Mouse (Mus musculus) MEL (cell line): ENCODE data around the gene Miip. TPM values are rescaled to one million over a fixed set of nuclear protein-coding genes. Genes with fewer than 3 reads are reported as not detected.

Experiments used
- DNase-seq: peaks from one replicate; pipeline ENCODE4 v3.0.0; 2011; ENCODE audit warnings: low read depth, low spot score
- H3K27ac ChIP-seq: 2 replicates; pipeline ENCODE4 v1.5.1; 2012; ENCODE audit warnings: low read depth, mild to moderate bottlenecking, control low read depth, low read length, moderate library complexity; ENCODE audit not compliant: control insufficient read depth
- H3K27me3 ChIP-seq, 2 experiments: fragments of 150-350 bp in 1 of 2; sonication (generic) in 1 of 2; 2 replicates each; pipeline ENCODE4 v1.6.1; 2012; ENCODE audit warnings: low read length in 2 of 2, mild to moderate bottlenecking in 2 of 2, improper control_type of control experiment in 1 of 2, moderate library complexity in 1 of 2; ENCODE audit not compliant: insufficient read depth in 2 of 2, control insufficient read depth in 1 of 2
- H3K36me3 ChIP-seq, 2 experiments: 2 replicates each; pipeline ENCODE4 v1.6.1; 2012 to 2014; ENCODE audit warnings: low read length in 2 of 2, improper control_type of control experiment in 1 of 2, inconsistent platforms in 1 of 2, mild to moderate bottlenecking in 1 of 2; ENCODE audit not compliant: insufficient read depth in 2 of 2, control insufficient read depth in 1 of 2
- H3K4me1 ChIP-seq, 2 experiments: fragments of 150-350 bp in 1 of 2; sonication (generic) in 1 of 2; 2 replicates each; pipeline ENCODE4 v1.6.1; 2012; ENCODE audit warnings: low read length in 2 of 2, improper control_type of control experiment in 1 of 2, mild to moderate bottlenecking in 1 of 2; ENCODE audit not compliant: insufficient read depth in 2 of 2, control insufficient read depth in 1 of 2
- H3K4me3 ChIP-seq, 2 experiments: fragments of 150-350 bp in 1 of 2; sonication (generic) in 1 of 2; 2 replicates each; pipeline ENCODE4 v1.5.1; 2012; ENCODE audit warnings: low read depth in 2 of 2, low read length in 2 of 2, mild to moderate bottlenecking in 2 of 2, moderate library complexity in 2 of 2, control low read depth in 1 of 2, improper control_type of control experiment in 1 of 2; ENCODE audit not compliant: control insufficient read depth in 1 of 2, insufficient read depth in 1 of 2
- H3K79me2 ChIP-seq: 2 replicates; pipeline ENCODE4 v1.6.1; 2012; ENCODE audit warnings: mild to moderate bottlenecking, low read length, moderate library complexity; ENCODE audit not compliant: control insufficient read depth, poor library complexity, insufficient read depth
- H3K9ac ChIP-seq: 2 replicates; pipeline ENCODE4 v1.6.1; 2012; ENCODE audit warnings: low read depth, mild to moderate bottlenecking, control low read depth, low read length, moderate library complexity; ENCODE audit not compliant: control insufficient read depth, poor library complexity, severe bottlenecking
- H3K9me3 ChIP-seq: fragments of 150-350 bp; sonication (generic); replicated peaks from 2 replicates; pipeline ENCODE4 v1.6.1; 2012; ENCODE audit warnings: mild to moderate bottlenecking, low read length, improper control_type of control experiment, moderate library complexity; ENCODE audit not compliant: insufficient read depth
- CHD1 ChIP-seq: IDR thresholded peaks from 2 replicates; pipeline ENCODE4 v1.6.1; 2012; ENCODE audit warnings: low read depth, mild to moderate bottlenecking, inconsistent platforms, low read length, improper control_type of control experiment
- CHD2 ChIP-seq: IDR thresholded peaks from 2 replicates; pipeline ENCODE4 v1.6.1; 2011; ENCODE audit warnings: low read length, improper control_type of control experiment
- CTCF ChIP-seq, 3 experiments: IDR thresholded peaks in 2 of 3; conservative IDR thresholded peaks in 1 of 3; 2 replicates each; pipeline ENCODE4 v1.5.1; 2011 to 2012; ENCODE audit warnings: low read length in 3 of 3, low read depth in 2 of 3, mild to moderate bottlenecking in 2 of 3, improper control_type of control experiment in 1 of 3, inconsistent platforms in 1 of 3, mixed read lengths in 1 of 3, moderate library complexity in 1 of 3; ENCODE audit not compliant: control insufficient read depth in 1 of 3, insufficient read depth in 1 of 3, poor library complexity in 1 of 3, severe bottlenecking in 1 of 3
- E2F4 ChIP-seq: IDR thresholded peaks from 2 replicates; pipeline ENCODE4 v1.6.1; 2011; ENCODE audit warnings: low read depth, low read length, improper control_type of control experiment, borderline replicate concordance
- EP300 ChIP-seq, 2 experiments: IDR thresholded peaks; 2 replicates each; pipeline ENCODE4 v1.6.1; 2011; ENCODE audit warnings: improper control_type of control experiment in 2 of 2, low read length in 2 of 2, low read depth in 1 of 2, mild to moderate bottlenecking in 1 of 2
- ETS1 ChIP-seq: IDR thresholded peaks from 2 replicates; pipeline ENCODE4 v1.6.1; 2012; ENCODE audit warnings: low read depth, mild to moderate bottlenecking, inconsistent platforms, low read length, improper control_type of control experiment, moderate library complexity
- GATA1 ChIP-seq: IDR thresholded peaks from 2 replicates; pipeline ENCODE4 v1.6.1; 2011; ENCODE audit warnings: low read depth, low read length, improper control_type of control experiment
- HCFC1 ChIP-seq: IDR thresholded peaks from 2 replicates; pipeline ENCODE4 v1.6.1; 2012; ENCODE audit warnings: low read depth, mild to moderate bottlenecking, inconsistent platforms, low read length, improper control_type of control experiment, moderate library complexity
- MAZ ChIP-seq: IDR thresholded peaks from 2 replicates; pipeline ENCODE4 v1.6.1; 2012; ENCODE audit warnings: low read depth, mild to moderate bottlenecking, inconsistent platforms, low read length, improper control_type of control experiment
- MXI1 ChIP-seq: IDR thresholded peaks from 2 replicates; pipeline ENCODE4 v1.6.1; 2011; ENCODE audit warnings: mild to moderate bottlenecking, low read depth, low read length, improper control_type of control experiment
- NELFE ChIP-seq: IDR thresholded peaks from 2 replicates; pipeline ENCODE4 v1.6.1; 2011; ENCODE audit warnings: low read depth, low read length, improper control_type of control experiment
- POLR2AphosphoS2 ChIP-seq: IDR thresholded peaks from 2 replicates; pipeline ENCODE4 v1.6.1; 2011; ENCODE audit warnings: low read length, improper control_type of control experiment
- RCOR1 ChIP-seq: IDR thresholded peaks from 2 replicates; pipeline ENCODE4 v1.6.1; 2012; ENCODE audit warnings: low read depth, mild to moderate bottlenecking, inconsistent platforms, low read length, improper control_type of control experiment
- polyA plus RNA-seq, 2 experiments: library from polyadenylated mRNA; stranded (reverse) in 1 of 2; unstranded in 1 of 2; fragments of >175 nt in 1 of 2; fragments of >200 nt in 1 of 2; gene quantifications; 2 replicates each; pipeline versions ENCODE4 v1.2.1 to v1.2.4; 2012; ENCODE audit warnings: low replicate concordance in 2 of 2, low read depth in 1 of 2; ENCODE audit not compliant: insufficient read length in 2 of 2, insufficient read depth in 1 of 2, missing spikeins in 1 of 2
- total RNA-seq: library from RNA; depleted of rRNA; stranded (reverse); fragments of 300-350 nt; gene quantifications from 2 replicates; pipeline ENCODE4 v1.2.3, GENCODE M21; 2012

Miip gene
- total and polyA plus RNA-seq, 3 experiments, result 19.0 to 31.4 TPM; not detected in 1

DNA sequence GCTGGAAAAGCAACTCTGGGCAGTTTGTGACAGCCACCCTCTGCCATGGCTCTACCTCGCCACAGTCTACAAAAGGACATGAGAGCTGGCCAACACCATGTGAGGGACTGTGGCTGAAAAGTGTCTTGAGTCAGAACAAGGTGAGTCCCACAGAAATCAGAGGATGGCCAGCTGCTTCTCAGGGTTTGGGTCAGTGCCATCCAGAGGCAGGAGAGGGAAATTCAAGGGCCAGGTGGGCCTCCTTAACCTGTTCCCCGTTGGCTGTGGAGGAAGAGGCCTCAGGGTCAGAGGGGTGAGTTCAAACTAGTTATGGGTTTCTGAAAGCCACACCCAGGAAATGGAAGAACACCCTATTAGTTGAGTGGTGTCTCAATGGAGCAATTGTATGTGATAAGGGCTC, 10.8 kb upstream of the Miip start:
- Histone ChIP-seq H3K4me1 (peaks cover 9 to 16% of the 10 kb centered on the region in 2 experiments), H3K27me3 (no peaks in the 10 kb centered on the region), H3K4me3 (no peak overlapping the region), H3K9ac (no peak overlapping the region), H3K9me3 (no peaks in the 10 kb centered on the region), H3K36me3 (peaks cover 11 to 14% of the 10 kb centered on the region in 2 experiments), H3K79me2 (no peaks in the 10 kb centered on the region), H3K27ac (no peak overlapping the region)
- DNase-seq, result no peak
- peak; percentile 21 to 48 (median 39); a peak in 4 of 6 replicates for TF ChIP-seq CTCF (IDR thresholded peaks at IDR 0.05 in 2 of 3, conservative IDR thresholded peaks at IDR 0.05 in 1 of 3; ENCODE audit: control insufficient read depth in 1 of 3, insufficient read depth in 1 of 3, low read depth in 2 of 3, low read length in 3 of 3, poor library complexity in 1 of 3, severe bottlenecking in 1 of 3)
- TF ChIP-seq HCFC1, result no peak

DNA sequence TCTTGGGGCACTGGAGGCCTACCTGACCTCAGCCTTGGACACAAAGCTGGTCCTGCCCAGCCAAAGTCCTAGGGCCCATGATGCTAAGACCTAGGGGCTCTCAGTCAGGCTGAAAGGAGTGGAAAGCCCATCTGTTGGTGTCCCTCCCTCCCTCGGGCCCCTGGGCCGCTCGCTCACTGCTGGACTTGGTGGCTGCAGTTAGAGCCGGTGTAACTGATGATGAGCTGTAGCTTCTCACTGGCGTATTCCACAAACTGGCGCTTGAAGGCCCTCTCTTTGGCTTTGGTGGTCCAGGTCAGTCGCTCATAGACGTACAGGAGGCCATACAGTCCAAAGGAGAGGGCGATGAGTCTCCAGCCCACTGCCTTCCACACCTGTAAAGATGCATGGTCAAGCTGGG, 9.9 kb upstream of the Miip start:
- H3K27me3 ChIP-seq, result no peaks in the 10 kb centered on the region
- no peak overlapping the region for H3K9ac ChIP-seq
- no peaks in the 10 kb centered on the region for H3K9me3 ChIP-seq
- H3K4me3 ChIP-seq, result no peak overlapping the region
- H3K79me2 ChIP-seq, result peaks cover 3% of the 10 kb centered on the region; the same call in 1 of the 2 replicates
- TF ChIP-seq HCFC1 (no peak), RCOR1 (no peak), NELFE (no peak), POLR2AphosphoS2 (no peak), MXI1 (no peak), CHD2 (no peak)
- TF ChIP-seq, all 39 proteins: peak for 0
- no peak for DNase-seq
- H3K4me1 ChIP-seq, result peaks cover 9 to 16% of the 10 kb centered on the region in 2 experiments
- H3K36me3 ChIP-seq, result peaks cover 14% of the 10 kb centered on the region in 2 experiments
- no peak overlapping the region for H3K27ac ChIP-seq

DNA sequence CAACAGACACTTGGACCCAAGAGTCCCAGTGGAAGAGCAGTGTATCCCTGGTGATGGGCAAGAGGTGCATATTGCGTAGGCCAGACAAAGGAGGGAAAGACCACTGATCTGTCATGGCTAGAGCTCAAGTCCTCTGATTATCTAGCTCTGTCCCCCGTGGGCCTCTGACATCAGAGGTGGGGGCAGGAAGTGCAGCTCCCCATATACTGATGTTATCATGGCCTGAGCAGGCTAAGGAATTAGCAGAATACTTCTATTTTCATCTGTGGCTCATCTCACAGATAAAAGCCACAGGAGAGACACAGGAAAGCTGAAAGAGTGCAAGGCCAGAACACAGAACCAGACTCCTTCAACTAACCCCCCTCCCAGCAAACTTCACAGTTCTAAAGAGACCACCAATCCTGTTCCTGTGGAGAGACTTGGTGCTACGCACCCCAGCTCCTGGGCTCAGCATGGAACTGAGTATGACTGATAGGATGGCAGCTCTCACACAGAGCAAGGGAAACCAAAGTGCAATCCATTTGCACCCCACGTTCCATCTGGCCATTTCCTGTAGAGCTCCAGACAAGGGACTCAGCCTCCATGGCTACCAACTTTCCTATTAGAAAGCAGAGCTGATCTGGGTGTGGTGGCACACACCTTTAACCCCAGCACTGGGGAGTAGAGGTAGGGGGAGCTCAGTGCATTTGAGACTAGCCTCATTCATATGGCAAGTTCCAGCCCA, 7.4 kb upstream of the Miip start:
- H3K79me2 ChIP-seq, result peaks cover 13% of the 10 kb centered on the region
- H3K9me3 ChIP-seq, result no peaks in the 10 kb centered on the region
- DNase-seq, result peak; percentile 37
- peaks cover 13 to 16% of the 10 kb centered on the region in 2 experiments for H3K36me3 ChIP-seq
- H3K4me3 ChIP-seq, result no peak overlapping the region
- no peaks in the 10 kb centered on the region for H3K27me3 ChIP-seq
- no peak overlapping the region for H3K9ac ChIP-seq
- H3K27ac ChIP-seq, result peak overlapping the region; percentile 24
- peaks cover 9 to 27% of the 10 kb centered on the region in 2 experiments for H3K4me1 ChIP-seq
- TF ChIP-seq CHD1 (no peak), MAZ (peak; percentile 79), E2F4 (no peak), ETS1 (peak; percentile 49), GATA1 (peak; percentile 21; the same call in 1 of the 2 replicates), EP300 (IDR thresholded peaks at IDR 0.05; ENCODE audit: low read depth in 1 of 2, low read length in 2 of 2) (peak in 1 of 2 experiments; percentile 38; a peak in 2 of 4 replicates)
